Mouse (Mus musculus) heart, postnatal 0 days (tissue): Measurements from ENCODE around the gene Tmem176a.

Experiments
- CTCF ChIP-seq: IDR thresholded peaks from 2 replicates; pipeline ENCODE4 v1.5.1; 2016; ENCODE audit warnings: antibody characterized with exemption, control low read depth, low read depth
- EP300 ChIP-seq: IDR thresholded peaks from 2 replicates; pipeline ENCODE4 v1.6.1; 2016; ENCODE audit warnings: antibody characterized with exemption, low read depth

DNA sequence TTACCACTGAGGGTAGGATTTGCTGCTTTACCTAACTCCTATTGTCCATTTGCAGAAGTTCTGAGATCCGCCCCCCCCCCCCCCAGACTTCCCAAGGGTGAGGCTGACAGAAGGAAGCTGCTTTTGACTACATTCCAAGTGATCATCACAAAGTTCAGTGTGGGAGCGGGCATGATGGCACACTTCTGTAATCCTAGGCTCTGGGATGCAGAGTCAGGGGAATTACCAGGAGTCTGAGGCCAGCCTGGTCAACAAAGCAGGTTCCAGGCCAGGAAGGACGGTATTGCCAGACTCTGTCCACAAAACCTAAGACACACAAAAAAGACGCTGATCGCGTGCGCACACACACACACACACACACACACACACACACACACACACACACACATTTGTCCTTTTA lies 22.8 kb downstream of the Tmem176a start:
- TF ChIP-seq CTCF: no peak
- TF ChIP-seq EP300: no peak
